Mouse (Mus musculus): ENCODE measurements around the gene Gm20696. TPM values are rescaled to one million over a fixed set of nuclear protein-coding genes. Genes with fewer than 3 reads are reported as not detected.

Gene Gm20696
- total RNA-seq, 4 experiments from 2014 or later: 7.2 to 9.9 (median 9.3) TPM

- no peak for DNase-seq (ENCODE audit: low spot score in 2 of 2)
These were observed 910 bp downstream of the Gm20696 start for GRCm38 (mm10) chr6:99665457-99666317.

GRCm38 (mm10) chr6:99663232-99663631, 3.4 kb downstream of the Gm20696 start:
- DNase-seq (ENCODE audit: low spot score in 2 of 2): no peak

GRCm38 (mm10) chr6:99660443-99660842, 6.2 kb downstream of the Gm20696 start:
- no peak for DNase-seq (ENCODE audit: low spot score in 2 of 2)

GRCm38 (mm10) chr6:99658586-99658985, 8.0 kb downstream of the Gm20696 start:
- no peak for DNase-seq (ENCODE audit: low spot score in 2 of 2)

- no peak for DNase-seq (ENCODE audit: low spot score in 2 of 2)
These were observed 10.5 kb downstream of the Gm20696 start for GRCm38 (mm10) chr6:99656088-99656487.

GRCm38 (mm10) chr6:99655488-99655887, 11.1 kb downstream of the Gm20696 start:
- no peak for DNase-seq (ENCODE audit: low spot score in 2 of 2)

GRCm38 (mm10) chr6:99654343-99654742, 12.3 kb downstream of the Gm20696 start:
- no peak for DNase-seq (ENCODE audit: low spot score in 2 of 2)

GRCm38 (mm10) chr6:99652341-99652740, 14.3 kb downstream of the Gm20696 start:
- no peak for DNase-seq (ENCODE audit: low spot score in 2 of 2)

GRCm38 (mm10) chr6:99649307-99649706, 17.3 kb downstream of the Gm20696 start:
- DNase-seq (ENCODE audit: low spot score in 2 of 2): no peak

GRCm38 (mm10) chr6:99646344-99646743, 20.3 kb downstream of the Gm20696 start:
- DNase-seq (ENCODE audit: low spot score in 2 of 2): no peak

- no peak for DNase-seq (ENCODE audit: low spot score in 2 of 2)
These were observed 21.7 kb downstream of the Gm20696 start for GRCm38 (mm10) chr6:99644876-99645275.

- no peak for DNase-seq (ENCODE audit: low spot score in 2 of 2)
These were observed 22.2 kb downstream of the Gm20696 start for GRCm38 (mm10) chr6:99644386-99644785.

- no peak for DNase-seq (ENCODE audit: low spot score in 2 of 2)
These were observed 23.0 kb downstream of the Gm20696 start for GRCm38 (mm10) chr6:99643439-99644199.

- no peak for DNase-seq (ENCODE audit: low spot score in 2 of 2)
These were observed 29.1 kb downstream of the Gm20696 start for GRCm38 (mm10) chr6:99637456-99637855.

- no peak for DNase-seq (ENCODE audit: low spot score in 2 of 2)
These were observed 29.8 kb downstream of the Gm20696 start for GRCm38 (mm10) chr6:99636801-99637200.

GRCm38 (mm10) chr6:99636121-99636520, 30.5 kb downstream of the Gm20696 start:
- DNase-seq (ENCODE audit: low spot score in 2 of 2): no peak

GRCm38 (mm10) chr6:99632121-99632980, 34.2 kb downstream of the Gm20696 start:
- DNase-seq (ENCODE audit: low spot score in 2 of 2): no peak

GRCm38 (mm10) chr6:99631637-99632036, 35.0 kb downstream of the Gm20696 start:
- DNase-seq (ENCODE audit: low spot score in 2 of 2): no peak

GRCm38 (mm10) chr6:99629726-99630458, 36.7 kb downstream of the Gm20696 start:
- no peak for DNase-seq (ENCODE audit: low spot score in 2 of 2)

GRCm38 (mm10) chr6:99626347-99626746, 40.2 kb downstream of the Gm20696 start:
- DNase-seq (ENCODE audit: low spot score in 2 of 2): no peak

GRCm38 (mm10) chr6:99625803-99626202, 40.8 kb downstream of the Gm20696 start:
- no peak for DNase-seq (ENCODE audit: low spot score in 2 of 2)

All from left cerebral cortex, adult 8-10 months (tissue).